Mouse (Mus musculus) brain, embryonic 14.5 days (tissue): ENCODE measurements around the gene Smurf1.

ENCODE experiments used
- CTCF ChIP-seq: fragments of 200-500 bp; IDR thresholded peaks from 2 replicates; pipeline ENCODE4 v1.5.1; 2012; ENCODE audit warnings: inconsistent platforms, mild to moderate bottlenecking, moderate library complexity, borderline replicate concordance; ENCODE audit not compliant: insufficient read depth, insufficient read length; ENCODE audit errors: extremely low read depth
- POLR2A ChIP-seq: fragments of 200-500 bp; IDR thresholded peaks from 2 replicates; pipeline ENCODE4 v1.6.1; 2012; ENCODE audit warnings: mild to moderate bottlenecking, inconsistent platforms, borderline replicate concordance; ENCODE audit not compliant: poor library complexity, insufficient read depth, insufficient read length, severe bottlenecking; ENCODE audit errors: extremely low read depth

DNA sequence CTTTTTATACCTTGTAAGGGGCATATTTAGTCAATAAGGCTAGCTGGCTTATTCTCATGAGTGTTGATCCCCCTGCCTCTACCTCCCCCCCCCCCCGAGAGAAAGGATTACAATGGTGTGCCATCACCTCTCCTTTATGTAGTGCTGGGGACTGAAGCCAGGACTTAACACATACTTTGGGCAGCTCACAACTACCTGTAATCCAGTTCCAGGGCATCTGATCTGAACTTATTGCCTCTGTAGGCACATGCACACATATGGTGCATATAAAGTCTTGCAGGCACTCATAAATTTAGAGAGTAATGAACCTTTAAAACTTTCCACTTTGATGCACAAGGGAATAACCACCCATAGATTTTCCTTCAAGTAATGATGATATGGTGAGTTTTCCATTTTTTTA is 48.6 kb upstream of the Smurf1 start:
- no peak for TF ChIP-seq POLR2A
- no peak for TF ChIP-seq CTCF
